Mouse (Mus musculus) thymus, postnatal 4 days (tissue): Measurements from ENCODE around the gene Tmem30a.

ENCODE experiments used
- DNase-seq: peaks from one replicate; pipeline ENCODE4 v3.0.0; 2021

Gene Tmem30a

DNA sequence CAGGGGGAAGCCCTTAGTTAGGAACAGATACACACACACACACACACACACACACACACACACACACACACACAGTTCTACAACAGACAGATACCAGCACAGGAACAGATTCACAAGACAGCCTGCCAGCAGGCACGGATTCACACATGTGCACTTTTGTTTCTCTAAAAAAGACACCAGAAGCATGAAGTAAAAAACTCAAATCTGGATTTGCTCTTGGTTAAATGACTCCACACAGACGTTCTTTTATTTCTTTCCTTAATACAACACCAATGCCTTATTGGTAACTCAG is 7.6 kb downstream of the Tmem30a start:
- DNase-seq, result no peak

DNA sequence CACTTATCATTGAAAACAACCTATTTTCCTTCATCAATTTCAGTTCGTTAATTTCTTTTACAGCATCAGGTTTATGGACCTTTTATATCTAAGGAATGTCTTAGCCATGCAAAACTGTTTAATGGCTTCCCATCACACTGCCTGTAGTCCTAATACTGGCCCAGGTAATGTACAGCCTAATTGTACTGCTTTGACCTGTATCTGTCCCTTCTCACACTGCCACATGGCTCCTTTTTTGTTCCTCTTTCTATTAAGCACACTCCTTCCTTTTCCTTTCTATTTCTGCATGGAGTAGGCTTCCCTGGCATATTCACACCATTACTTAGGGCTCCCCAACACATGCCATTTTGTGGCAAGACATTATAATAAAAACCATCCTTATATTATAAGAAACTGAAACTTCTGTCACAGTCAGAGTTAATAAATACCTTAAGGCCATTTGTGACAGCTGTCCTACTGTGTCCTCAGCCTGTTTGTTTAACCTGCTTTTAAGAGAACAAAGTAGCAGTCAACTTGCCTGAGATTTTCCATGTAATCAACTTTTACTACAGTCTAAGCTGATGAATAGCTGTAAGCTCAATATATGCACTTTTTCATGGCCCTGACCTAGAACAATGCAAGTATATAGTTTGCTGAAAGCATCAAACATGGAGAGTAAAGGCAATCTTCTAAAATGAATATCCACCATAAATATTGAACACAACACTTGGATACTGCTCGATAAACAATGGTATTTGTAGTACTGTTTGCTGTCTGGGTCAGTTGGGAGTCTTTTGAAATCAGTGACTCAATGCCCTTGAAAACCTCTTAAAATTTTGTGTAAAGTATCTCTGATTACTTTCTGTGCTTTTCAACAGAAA is 8.1 kb downstream of the Tmem30a start:
- no peak for DNase-seq

DNA sequence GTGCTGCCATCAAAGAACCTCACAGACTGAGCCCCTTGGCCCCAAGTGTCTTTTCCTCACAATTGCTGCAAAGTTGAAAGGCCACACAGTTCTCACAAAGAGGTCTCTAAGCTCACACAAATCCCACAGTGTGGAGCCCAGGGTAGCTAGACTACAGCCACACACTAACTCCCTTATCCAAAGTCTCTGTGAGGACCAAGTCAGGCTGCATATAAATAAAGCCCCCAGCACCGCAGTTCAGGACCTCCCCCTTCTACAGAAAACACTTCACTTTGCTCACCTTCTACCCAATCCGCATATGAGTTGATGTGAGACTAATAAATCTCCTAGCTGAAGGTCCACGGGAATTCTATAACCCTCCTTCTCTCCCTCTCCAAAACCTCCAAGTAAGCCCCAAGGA is 8.9 kb downstream of the Tmem30a start:
- DNase-seq, result no peak

DNA sequence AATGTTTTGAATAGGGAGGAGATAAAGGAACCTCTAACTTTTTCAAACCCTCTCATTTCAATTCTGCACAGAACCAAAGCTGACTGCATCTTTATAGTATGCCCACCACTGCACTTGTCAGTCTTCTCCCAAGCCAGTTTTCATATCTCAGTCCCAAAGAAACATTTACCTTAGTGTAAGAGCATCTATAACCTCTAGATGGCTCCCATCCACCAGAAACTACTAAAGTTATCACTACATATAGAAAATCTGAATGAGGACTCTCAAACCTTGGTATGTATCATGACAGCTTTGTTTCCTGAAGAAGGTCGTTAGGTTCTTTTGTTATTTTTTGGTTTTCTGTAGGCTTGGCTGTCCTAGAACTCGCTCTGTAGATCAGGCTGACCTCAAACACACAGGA is 14.0 kb downstream of the Tmem30a start:
- DNase-seq, result no peak

DNA sequence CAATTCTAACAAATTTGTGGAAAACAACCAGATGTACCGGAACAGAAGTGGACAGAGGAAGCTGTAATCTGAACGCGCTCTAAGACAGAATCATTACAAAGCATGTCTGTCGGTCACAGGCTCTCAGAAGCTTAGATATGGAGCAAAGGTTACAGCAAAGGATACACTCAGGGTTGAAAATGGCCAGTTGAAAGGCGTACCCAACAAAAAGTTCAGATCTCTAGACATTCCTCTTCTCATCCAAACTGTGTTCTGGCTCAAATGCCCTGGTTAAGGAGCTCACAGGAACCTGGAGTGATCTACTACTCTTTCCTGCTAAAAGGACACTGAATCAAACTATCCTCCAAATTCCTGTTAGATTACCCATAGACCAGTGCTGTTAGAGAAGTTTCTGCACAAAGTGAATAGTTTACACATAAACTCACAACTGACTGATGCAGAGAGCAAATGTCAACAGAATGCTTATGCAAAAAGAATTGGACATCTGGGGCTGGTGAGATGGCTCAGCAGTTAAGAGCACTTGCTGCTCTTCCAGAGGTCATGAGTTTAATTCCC is 26.2 kb downstream of the Tmem30a start:
- DNase-seq, result no peak

DNA sequence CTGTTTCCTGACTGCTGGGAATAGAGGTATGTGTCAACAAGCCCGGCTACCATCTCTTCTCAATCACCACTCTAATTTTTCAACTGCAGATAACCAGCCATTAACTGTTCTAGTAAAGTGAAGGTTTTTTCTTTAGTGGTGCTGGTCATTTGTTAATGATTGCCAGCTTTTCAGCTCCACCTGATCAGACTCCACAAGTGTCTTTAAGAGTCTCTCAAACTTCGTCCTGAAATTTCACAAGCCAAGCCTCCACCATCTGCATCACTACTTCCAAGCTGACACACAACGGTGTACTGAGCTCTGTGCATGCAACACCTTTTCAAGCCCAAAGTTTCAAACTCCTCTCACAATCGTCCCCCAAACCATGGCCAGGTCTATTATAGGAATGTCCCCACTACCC is 28.0 kb downstream of the Tmem30a start:
- no peak for DNase-seq

DNA sequence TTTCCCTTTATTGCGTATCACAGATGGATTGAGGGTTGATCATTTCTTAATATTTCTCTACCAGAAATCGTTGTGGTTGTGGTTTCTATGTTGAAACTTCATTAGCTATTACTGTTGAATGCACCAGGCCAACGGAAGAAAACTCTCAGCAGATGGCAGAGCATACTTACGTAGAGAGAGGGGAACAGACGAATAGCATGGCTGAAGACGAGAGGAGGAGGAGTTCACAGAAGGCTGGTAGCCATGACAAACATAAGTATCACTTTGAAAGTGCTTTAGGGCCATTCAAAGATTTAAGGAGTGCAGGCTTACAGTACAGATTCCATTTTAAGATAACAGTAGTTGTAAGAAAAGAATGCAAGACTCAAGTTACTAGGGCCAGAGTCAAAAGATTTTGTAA is 30.8 kb downstream of the Tmem30a start:
- DNase-seq, result no peak

DNA sequence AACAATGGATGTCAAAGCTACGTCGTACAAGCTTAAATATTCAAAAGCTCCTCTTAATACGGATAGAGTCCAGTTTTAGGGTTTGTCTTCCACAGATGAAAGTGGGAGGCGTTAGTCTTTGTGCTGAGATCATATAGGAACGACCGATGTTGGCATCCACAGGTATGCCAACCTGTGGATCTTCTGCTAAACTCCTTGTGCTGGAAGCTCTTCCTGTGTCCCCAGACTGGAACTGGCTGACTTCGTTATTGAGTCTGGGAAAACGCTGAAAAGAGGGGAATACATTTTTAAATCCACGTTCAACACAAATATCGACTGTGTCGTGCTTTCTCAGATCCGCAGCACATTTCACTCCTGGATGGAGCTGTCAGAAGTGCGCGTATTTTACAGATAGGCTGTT is 33.2 kb downstream of the Tmem30a start:
- peak; percentile 18 for DNase-seq

DNA sequence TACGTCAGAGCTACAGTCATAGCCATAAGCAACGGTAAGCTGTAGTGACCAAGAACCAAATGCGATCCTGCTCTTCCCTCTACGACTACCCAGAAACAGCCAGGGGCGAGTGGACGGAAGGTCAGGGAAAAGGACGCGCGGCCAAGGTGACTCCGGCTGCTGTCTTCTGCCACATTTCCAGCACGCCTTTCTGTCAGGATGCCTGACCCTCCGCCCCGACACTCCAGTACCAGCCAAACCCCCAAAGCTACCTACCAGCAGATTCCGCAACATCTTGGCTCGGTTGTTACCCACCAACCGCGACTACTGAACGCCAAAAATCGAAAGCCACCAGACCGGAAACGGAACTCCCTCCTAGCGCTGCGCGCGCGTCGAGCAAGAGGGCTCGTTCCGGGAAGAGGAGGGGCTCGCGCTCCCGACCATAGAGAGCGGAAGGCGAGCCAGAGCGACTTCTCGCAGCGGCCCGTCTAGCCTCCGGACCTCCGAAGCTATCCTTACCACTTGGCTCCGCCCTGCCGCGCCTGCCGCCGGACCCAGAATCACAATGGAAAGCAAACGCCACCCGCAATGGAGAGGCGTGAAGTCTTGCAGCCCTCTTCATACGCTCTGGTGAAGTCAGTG is 33.8 kb downstream of the Tmem30a start, which contains the start of gene Cox7a2:
Cox7a2 (minus strand) TSS at position 494 of the 621 bp plus-strand sequence.
- DNase-seq, result peak; percentile 95

DNA sequence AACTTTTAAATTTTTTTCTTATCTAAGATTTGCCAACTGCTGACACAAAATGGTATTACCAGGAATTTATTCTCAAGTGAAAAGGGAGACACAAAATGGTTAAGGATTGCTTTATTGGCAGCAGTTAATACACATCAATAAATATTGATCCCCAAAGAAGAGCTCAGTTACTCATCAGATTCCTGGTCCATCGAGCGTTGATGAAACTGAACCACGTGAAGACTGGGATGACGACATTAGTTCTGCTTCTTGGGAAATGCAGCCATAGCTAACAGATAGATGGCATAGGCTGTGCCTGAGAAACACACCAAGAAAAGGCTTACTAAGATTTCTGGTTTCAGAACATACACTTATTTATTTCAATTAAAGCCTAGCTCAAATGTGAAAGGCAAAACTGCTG is 38.0 kb downstream of the Tmem30a start:
- DNase-seq, result no peak

DNA sequence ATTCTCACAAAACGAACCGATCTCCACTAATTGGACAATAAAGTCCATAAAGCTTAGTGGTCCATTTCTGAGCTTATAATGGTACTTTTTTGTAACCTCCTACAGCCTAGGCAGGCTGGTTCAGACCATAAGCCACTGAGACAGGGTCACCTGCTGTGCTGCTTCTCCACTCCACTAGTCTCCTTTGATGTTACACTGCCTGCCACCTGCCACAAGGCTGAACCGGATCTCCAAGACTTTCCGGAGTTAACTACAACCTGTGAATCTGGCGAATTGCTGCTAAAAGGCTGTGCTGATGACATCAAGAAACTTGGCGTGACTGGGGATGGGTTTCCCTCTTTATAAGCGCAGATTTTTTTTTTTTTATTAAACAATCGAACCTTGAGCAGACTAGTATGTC is 41.5 kb downstream of the Tmem30a start:
- no peak for DNase-seq

DNA sequence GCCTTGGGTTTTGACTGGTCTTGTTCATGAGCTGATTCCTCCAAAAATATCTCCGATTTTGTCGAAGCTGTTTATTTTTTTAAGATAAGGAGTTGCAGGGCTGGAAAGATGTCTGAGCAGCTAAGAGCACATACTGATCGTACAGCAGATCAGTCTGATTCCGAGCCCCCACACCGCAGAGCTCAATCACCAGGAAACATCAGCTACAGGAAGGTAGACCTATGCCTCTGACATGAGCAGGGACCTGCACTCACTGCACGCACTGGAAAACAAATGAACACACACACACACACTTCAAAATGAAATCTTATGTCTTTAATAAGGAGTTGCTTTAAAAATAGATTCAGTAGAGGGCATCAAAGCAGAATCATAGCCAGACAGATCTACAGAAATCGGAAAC is 42.6 kb downstream of the Tmem30a start:
- no peak for DNase-seq

DNA sequence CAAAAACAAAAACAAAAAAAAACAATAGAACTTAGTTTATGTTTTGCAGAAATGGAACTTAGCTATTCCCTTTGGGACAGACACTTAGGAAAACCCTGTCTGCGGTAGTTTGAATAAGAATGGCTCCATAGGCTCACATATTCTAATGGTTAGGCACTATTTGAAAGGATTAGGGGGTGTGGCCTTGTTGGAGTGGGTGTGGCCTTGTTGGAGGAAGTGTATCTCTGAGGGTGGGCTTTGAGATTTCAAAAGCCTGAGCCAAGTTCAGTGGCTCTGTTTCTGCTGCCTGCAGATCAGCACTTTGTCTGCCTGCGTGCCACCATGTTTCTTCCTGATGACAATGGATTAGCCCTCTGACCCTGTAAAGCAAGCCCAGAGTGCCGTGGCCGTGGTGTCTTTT is 48.3 kb downstream of the Tmem30a start:
- DNase-seq, result no peak

DNA sequence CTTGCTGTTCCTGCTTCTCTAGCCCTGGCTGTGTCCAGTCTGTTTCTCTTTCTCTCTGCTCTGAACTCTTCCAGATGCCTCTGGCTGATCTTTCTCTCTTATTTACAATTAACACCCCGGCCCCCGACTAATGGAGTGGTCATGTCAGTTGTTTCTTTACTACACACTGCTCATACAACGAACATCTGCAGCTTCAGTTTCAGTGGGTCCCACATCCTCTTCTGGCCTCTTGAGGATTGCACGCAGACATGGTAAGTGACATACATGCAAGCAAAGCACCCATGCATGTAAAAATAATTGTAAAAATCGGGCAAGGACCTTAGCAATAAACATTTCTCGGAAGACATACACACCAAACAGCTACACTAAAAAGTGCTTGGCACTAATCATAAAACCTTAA is 57.7 kb downstream of the Tmem30a start:
- DNase-seq, result no peak

DNA sequence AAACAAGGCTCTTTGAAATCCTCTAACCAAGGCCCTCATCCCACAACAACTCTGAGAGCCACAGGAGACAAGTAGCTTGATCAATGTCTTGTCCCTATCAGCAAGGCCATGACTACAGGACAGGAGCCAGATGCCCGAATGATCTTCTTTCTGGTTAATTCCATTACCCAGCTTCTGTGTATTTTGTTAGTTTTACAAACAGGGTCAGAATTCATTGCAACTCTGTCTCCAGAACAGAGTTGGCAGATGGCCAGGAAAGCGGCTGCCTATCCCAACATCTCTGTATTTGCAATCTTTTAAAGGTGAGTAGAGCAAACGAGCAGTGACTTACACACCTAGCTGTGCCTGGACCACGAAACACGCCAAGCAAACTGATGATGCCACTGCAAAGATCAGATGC is 63.0 kb downstream of the Tmem30a start:
- no peak for DNase-seq

DNA sequence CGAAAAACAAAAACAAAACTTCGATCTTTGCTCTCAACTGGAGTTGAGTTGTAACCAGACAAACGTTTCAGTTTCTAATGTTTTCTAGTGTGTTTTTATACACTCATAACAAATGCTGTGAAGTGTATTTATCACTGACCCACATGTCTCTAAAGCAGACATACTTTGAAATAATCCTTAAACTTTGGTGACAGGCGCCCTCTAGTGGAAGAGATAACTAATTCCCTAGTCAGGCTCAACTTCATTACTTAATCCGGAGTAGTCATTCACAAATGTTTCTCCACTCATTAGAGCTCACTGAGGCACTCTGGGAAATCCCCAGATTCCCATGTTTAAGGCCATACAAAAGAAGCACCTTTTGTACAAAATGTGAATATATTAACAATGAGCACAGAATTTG is 70.2 kb downstream of the Tmem30a start:
- DNase-seq, result no peak

DNA sequence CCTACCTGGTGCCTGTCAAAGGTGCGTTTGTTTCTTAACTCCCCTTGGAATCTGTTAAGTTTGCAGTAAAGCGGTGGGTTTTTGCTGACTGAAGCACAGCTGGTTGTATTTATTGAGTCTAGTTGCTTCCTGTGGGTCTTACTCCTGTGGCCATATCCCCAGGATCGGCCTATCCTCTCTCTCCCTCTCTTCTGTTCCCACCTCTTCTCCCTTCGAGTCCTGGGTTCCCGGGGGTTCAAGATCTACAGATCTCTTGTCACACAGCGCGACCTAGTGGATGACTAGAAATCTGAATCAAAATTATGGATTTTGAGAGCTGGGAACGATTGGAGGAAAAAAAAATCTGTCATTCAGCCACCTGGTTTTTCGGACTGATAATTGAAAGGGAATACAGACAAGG is 72.3 kb downstream of the Tmem30a start:
- DNase-seq, result peak; percentile 25

DNA sequence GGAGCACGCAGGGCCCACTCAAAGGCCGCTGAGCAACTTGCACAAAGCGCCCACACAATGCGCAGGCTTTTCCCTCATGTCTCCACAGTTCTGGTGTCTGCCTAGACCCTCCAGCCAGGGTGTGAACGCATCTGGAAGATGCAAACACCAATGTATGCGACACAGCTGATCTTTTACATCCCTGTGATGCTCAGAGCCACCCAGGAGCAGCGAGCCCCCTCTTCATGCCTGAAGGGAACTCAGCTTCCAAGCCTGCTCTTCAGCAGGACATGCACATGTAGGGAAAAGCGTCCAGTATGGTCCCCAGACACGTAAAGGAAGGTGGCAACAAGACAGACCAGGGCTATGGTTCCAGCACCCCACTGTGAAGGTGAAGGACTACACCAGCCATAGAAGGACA is 73.2 kb downstream of the Tmem30a start:
- DNase-seq, result no peak

DNA sequence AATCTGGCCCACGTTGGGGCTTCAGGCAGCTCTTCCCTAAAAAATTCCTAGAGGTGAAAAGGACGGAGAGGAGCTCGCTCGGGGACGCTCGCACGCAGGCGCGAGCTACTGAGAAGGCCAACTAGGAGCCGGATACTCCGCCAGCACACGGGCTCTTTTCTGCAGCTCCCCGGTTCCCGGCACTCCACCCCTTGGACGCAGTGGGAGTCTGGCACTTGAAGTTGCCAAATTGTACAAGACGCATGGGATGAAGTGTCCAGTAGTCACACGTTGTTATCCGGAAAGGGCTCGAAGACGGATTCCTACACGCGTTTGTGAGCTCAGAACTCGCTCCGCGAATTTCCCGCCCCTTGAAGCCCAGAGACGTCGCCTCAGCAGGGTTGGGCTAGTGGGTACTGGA is 73.9 kb downstream of the Tmem30a start:
- no peak for DNase-seq
